8 mouse cellular contexts compared by ENCODE assay signal in the genomic region with DNA sequence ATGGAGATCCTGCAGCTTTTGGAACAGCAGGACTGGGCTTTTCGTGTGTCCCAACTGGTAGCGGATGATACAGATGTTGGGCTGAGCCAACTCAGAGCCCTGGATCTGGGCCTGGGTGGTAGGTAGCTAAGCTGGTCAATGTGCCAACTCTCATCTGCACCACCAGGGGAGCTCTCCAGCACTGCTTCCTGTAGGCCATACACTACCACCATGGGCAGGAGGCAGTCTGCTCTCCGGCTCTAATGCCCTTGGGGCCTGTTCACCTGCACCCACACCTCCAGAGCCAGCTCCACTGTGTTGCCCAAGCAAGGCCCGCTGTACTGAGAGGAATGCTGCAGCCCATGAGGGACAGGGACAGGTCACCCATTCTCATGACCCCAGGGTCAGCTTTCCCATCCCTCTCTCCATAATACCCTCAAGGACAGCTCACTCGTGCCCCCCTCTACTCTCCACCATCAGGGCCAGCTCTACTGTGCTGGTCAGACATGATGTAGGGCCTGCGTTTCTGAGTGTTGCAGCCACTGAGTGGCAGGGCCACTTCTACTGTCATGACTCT. TPM values are rescaled to one million over a fixed set of nuclear protein-coding genes. Genes with fewer than 3 reads are reported as not detected.
DNase-seq lines count a peak whose midpoint lies in the region; ATAC-seq and TF ChIP-seq lines count a peak whose summit lies in the region.

No protein-coding gene starts in this region.

- H3K36me3 ChIP-seq in splenic B cell, adult 2 months (ENCODE audit: control insufficient read depth, insufficient read depth, low read length, poor library complexity, severe bottlenecking) = peaks cover 10% of the 10 kb centered on the region

- H3K4me1 ChIP-seq in lung, adult 2 months (ENCODE audit: control insufficient read depth, insufficient read depth, low read length) = no peaks in the 10 kb centered on the region

- 82% methylated on average over 6 of the region's 6 CpGs for WGBS in lung, adult 2 months

- DNase-seq in cerebellum, postnatal 10 days = peak; percentile 19 to 25
- DNase-seq in cerebellum, adult 8-10 months = no peak
- no peak for DNase-seq in lung, adult 2 months
- DNase-seq in lung, postnatal 14 days = no peak
- DNase-seq in splenic B cell, adult 2 months (ENCODE audit: low read depth, low spot score) = peak; percentile 40
- no peak for DNase-seq in frontal cortex, postnatal 36 days (ENCODE audit: low spot score in 2 of 2)
- no peak for DNase-seq in cerebellum, postnatal 36 days

- no peak overlapping the region for H3K4me3 ChIP-seq in lung, adult 2 months (replicated peaks; ENCODE audit: extremely low read depth, low read depth, low read length)

- TF ChIP-seq CTCF in lung, adult 2 months (IDR thresholded peaks at IDR 0.05; ENCODE audit: insufficient read depth, low read length) = peak; percentile 51

- 0 out of 2 replicates have a peak, but pooled peaks have one; percentile 41 for ATAC-seq in erythroid progenitor cell, adult 5-6 weeks (replicated peaks; ENCODE audit: low FRiP score, poor library complexity, severe bottlenecking)

- H3K27me3 ChIP-seq in splenic B cell, adult 2 months (ENCODE audit: control insufficient read depth, insufficient read depth, low read length, poor library complexity, severe bottlenecking) = no peaks in the 10 kb centered on the region

- TF ChIP-seq POLR2A in lung, adult 2 months (IDR thresholded peaks at IDR 0.05; ENCODE audit: borderline replicate concordance, extremely low read depth, low read depth, low read length) = no peak

RNA-seq across cellular contexts. Expression of a gene that starts 7.0 kb away (rescaled TPM):
- 13.5 and 25.3 TPM in 2 replicates for polyA plus RNA-seq in lung, adult 2 months (2012; rRNA removed)
- 12.3 and 23.9 TPM in 2 replicates for total RNA-seq in erythroid progenitor cell, adult 5-6 weeks (2015; ENCODE audit: low replicate concordance)
- 7.0 and 14.0 TPM in 2 replicates for total RNA-seq in erythroid progenitor cell, adult 5-6 weeks (2017; ENCODE audit: low replicate concordance)

RNA-seq across cellular contexts. Expression of a gene that starts 59.3 kb away (rescaled TPM):
- polyA plus RNA-seq in lung, adult 2 months (2012; rRNA removed) = 11.1 and 11.3 TPM in 2 replicates
- total RNA-seq in erythroid progenitor cell, adult 5-6 weeks (2015; ENCODE audit: low replicate concordance) = 3.4 and 5.4 TPM in 2 replicates
- total RNA-seq in erythroid progenitor cell, adult 5-6 weeks (2017; ENCODE audit: low replicate concordance) = 5.7 and 6.5 TPM in 2 replicates

Comparison
In these comparisons a context has a peak if more than half of its experiments do, and no peak if none do; other contexts are left out.
1. DNase-seq: peak in cerebellum, postnatal 10 days (2 of 2) and splenic B cell, adult 2 months (single experiment); none in cerebellum, adult 8-10 months (single experiment), lung, adult 2 months (single experiment), lung, postnatal 14 days (single experiment), frontal cortex, postnatal 36 days (0 of 2) and cerebellum, postnatal 36 days (0 of 2).